Mouse (Mus musculus) mouse embryonic stem cell (cell line): ENCODE data around the gene Cyfip2.

ENCODE experiments used
- in situ Hi-C, 2 experiments: fragments of 300-500 bp; cut with MboI; formaldehyde crosslinking; loops; 1 replicate in 1 of 2; 3 replicates in 1 of 2; pipeline ENCODE4 v1.14.3; 2019 to 2020; ENCODE audit warnings: low sequenced_read_pairs in 2 of 2, low pct_unique_long_range_greater_than_20kb in 1 of 2, mixed read lengths in 1 of 2; ENCODE audit not compliant: unreplicated experiment in 1 of 2

Gene Cyfip2

GRCm38 (mm10) chr11:46312523-46313035, at the start of gene Cyfip2:
Cyfip2 (minus strand) TSS chr11:46312859.
- in situ Hi-C loops = no loop called here

DNA sequence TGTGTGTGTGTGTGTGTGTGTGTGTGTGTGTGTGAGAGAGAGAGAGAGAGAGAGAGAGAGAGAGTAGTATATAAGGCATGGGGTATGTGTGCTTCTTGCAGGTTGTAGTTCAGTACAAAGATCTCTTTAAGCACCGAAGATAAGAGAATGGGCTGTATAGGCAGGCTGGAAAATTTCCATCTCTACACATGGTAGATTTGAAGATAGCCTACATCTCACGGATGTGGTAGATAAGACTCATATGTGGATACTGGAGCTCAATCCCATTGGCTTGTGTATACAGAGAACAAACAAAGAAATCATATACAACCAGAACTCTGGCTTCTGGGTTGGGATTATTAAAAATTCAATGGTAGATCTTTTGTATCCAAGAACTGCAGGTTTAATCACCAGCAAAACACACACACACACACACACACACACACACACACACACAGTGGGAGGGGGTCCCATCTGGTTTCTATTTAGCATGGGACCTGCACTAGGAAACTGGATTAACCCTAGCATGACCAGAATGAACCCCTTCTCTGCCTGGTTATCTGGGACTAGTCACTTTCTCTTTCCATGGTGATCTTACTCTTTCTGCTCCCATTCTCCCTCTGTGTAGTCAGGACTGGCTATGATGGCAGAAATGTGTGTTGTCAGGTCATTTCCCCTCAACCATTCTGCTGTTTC, 48.5 kb upstream of the Cyfip2 start:
- in situ Hi-C loops = no loop called here

GRCm38 (mm10) chr11:46358369-46358768, 45.7 kb upstream of the Cyfip2 start:
- in situ Hi-C loops = no loop called here

- in situ Hi-C loops = no loop called here
Observed at GRCm38 (mm10) chr11:46349681-46350410, 37.2 kb upstream of the Cyfip2 start.

DNA sequence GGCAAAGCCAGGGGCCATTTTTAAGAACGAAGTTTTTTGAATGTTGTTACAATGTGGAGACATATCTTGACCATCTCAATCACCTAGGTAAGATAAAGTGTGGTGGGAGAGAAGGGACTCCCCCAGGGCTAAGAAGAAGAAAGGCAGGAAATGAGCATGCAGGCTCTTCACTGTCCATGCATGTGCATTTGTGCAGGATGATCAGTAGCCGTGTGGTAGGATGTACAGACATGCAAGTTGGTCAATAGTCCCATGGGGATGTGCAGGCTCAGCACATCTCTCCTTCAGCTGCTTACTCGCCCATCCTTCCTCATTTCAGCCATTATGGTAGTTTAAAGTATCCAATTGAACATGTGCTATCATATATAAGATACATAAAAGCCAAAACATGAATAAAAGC, 35.8 kb upstream of the Cyfip2 start:
- in situ Hi-C loops = no loop called here

DNA sequence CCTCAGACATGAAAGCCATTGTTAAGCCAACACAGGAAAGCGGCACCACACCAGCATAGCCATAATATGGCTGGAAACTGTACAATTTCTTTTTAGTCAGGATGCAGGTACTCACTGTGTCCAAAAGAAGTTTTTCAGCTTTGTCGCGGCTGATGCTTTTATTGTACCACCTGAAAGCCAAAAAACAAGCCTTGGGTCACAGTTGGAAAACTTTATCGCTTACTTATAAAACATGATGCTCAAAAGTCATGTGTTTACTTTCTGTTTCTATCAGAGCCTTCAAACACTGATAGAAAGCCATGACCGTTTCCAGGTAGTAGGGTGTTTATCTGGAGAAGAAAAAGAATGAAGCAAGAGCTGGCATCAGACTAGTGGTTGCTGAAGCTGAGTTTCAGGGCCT, 35.1 kb upstream of the Cyfip2 start:
- in situ Hi-C loops = no loop called here

GRCm38 (mm10) chr11:46343886-46344546, 31.4 kb upstream of the Cyfip2 start:
- in situ Hi-C loops = no loop called here

- in situ Hi-C loops = no loop called here
Observed at GRCm38 (mm10) chr11:46341960-46342359, 29.3 kb upstream of the Cyfip2 start.

GRCm38 (mm10) chr11:46336020-46336419, 23.4 kb upstream of the Cyfip2 start:
- in situ Hi-C loops = no loop called here

DNA sequence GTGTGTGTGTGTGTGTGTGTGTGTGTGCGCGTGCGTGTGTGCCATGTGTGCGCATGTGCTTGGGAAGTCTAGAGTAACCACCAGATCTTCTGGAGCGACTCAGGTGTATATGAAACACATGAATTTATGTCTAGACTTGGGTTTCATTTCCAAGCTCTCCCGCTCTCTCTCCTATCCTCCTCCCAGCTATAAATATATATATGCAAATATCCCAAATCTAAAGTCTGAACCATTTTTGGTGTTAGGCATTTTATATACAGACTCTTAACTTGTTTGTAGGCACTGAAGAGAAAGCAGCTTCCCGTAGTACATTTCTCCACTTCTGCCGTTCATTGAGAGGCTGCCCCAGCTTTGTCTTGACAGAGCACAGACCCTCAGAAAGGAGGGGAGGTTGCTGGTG, 19.6 kb upstream of the Cyfip2 start:
- in situ Hi-C loops = no loop called here

- in situ Hi-C loops = no loop called here
Observed at GRCm38 (mm10) chr11:46326271-46327015, 13.8 kb upstream of the Cyfip2 start.

- in situ Hi-C loops = no loop called here
Observed at GRCm38 (mm10) chr11:46321559-46321958, 8.9 kb upstream of the Cyfip2 start.

DNA sequence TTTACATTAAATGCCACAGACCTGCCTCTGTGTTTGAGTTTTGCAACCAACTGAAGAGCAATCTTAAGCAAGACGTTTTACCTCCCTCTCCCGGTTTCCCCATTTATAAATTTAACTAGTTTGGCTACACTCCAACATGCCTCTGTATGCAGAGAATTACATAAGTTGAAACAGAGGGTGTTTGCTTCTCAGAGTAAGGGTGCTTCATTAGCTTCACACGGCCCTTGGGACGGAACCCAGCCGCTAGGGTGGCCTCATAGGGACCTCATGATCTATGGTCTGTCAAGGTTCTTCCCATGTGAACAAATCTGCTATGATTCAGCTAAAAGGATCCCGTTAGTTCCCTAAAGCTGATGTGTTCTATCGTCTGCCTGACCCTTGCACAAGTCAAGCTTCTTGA, 1.9 kb upstream of the Cyfip2 start:
- in situ Hi-C loops = no loop called here

DNA sequence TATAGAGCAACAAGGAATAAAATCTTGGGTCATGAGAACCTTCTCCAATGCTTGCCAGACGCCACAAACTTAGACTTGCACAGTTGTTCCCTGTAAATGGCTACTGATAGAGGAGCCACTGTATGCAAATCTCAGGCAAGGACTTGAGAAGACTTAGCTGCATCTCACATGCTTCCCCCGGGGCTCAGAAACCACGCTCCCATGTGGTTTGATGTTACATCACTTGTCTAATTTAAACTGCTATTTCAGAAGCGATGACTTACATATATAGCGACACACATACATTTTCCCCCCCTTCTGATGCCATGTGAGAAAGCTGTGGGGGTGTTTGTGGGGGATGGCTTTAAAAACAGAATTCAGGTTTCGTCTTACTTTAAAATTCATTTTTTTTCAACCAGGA, 1.2 kb upstream of the Cyfip2 start:
- in situ Hi-C loops = no loop called here

- in situ Hi-C loops = no loop called here
Observed at GRCm38 (mm10) chr11:46311703-46312522, 746 bp downstream of the Cyfip2 start.

- in situ Hi-C loops = no loop called here
Observed at GRCm38 (mm10) chr11:46311181-46311702, 1.4 kb downstream of the Cyfip2 start.

DNA sequence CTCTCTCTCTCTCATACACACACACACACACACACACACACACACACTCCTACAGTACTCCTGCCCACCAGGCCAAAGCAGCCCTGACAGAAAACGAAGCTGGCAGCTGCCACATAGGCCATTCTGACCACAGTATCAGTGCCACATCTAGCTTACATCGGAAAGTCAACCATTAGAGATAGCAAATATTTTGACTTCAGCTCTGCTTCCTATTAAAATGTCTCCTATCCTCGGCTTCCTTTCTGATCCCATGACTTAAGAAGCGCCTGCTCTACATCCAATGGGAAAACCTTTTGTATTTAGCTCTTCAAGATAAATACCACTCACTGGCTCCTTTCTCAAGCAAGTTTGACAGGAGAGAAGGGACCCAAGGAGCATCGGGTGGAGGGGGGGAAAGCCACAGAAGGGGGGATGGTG, 2.0 kb downstream of the Cyfip2 start:
- in situ Hi-C loops = no loop called here
